Mouse (Mus musculus) G1E (cell line): ENCODE measurements around the gene Il1f6.

Experiments used
- CTCF ChIP-seq: IDR thresholded peaks from 2 replicates; pipeline ENCODE4 v1.5.1; 2012; ENCODE audit warnings: low read depth, low read length, inconsistent platforms, mixed read lengths
- GATA1 ChIP-seq: IDR thresholded peaks from 2 replicates; pipeline ENCODE4 v1.6.1; 2012; ENCODE audit warnings: borderline replicate concordance, low read length, inconsistent platforms, mixed read lengths
- GATA2 ChIP-seq: IDR thresholded peaks from 2 replicates; pipeline ENCODE4 v1.6.1; 2012; ENCODE audit warnings: low read depth, low read length, inconsistent platforms, borderline replicate concordance
- POLR2AphosphoS5 ChIP-seq: IDR thresholded peaks from 2 replicates; pipeline ENCODE4 v1.6.1; 2012; ENCODE audit warnings: low read depth, low read length, inconsistent platforms; ENCODE audit not compliant: insufficient replicate concordance

- TF ChIP-seq CTCF: no peak
- no peak for TF ChIP-seq POLR2AphosphoS5
- no peak for TF ChIP-seq GATA2
- TF ChIP-seq GATA1: no peak
Observed at GRCm38 (mm10) chr2:24188189-24188588, 27.0 kb upstream of the Il1f6 start.
